Mouse (Mus musculus) cerebellum, postnatal 25 days (tissue): Measurements from ENCODE around the gene Rps28.
"Not testable (repeated sequence)": the region's sequence is repeated elsewhere in the genome, so short reads cannot be mapped to it uniquely, and the experiment has no call there.

Experiments
- DNase-seq, 2 experiments: peaks; one replicate each; pipeline ENCODE4 v3.0.0; 2021; ENCODE audit warnings: mixed read lengths in 2 of 2

The Rps28 gene

DNA sequence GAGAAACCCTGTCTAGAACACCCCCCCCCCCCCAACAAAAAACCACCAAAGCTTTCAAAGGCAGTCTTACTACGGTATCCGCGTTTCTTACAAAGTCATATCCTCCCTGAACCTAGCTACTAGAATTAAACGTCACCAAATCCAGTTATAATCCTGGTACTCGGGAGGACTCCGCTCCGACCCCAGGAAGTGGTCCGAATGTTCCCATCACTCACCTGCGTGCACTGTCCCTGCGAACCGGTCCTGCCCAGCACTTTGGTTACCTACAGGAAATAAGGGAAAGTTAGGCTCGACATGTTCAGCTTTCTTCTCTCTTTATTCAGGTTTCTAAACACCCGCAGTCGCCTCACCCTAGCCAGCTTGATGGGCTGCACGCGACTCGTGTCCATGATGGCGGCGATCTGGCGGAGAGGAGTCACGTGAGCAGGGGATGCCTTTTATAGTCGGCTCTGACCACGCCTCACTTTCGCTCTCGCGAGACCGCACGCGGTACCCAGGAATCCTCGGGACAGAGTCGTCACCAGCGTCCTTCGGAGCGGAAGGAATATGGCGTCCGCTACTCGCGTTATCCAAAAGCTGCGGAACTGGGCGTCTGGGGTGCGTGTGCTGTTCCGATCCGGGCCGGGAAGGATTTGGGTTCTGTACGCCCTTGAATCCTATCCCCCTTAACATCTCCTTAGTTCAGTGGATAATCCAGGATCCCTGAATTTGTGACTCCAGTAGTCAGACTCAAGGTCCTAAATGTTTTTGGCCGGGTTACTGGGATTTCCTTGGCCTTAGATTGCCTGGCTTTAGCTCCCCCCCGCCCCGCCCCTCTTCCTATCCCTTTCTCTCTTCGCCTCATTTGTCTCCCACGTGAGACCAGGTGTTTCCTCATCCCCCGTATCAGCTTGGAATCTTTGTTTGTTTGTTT, at the start of gene Rps28, which contains the start of gene Ndufa7:
Gene Rps28, minus strand, starts transcription at position 479 of the 913 bp plus-strand sequence.
Gene Ndufa7, plus strand, starts transcription at position 489 of the 913 bp plus-strand sequence.
- DNase-seq = peak; percentile 98 to 99

DNA sequence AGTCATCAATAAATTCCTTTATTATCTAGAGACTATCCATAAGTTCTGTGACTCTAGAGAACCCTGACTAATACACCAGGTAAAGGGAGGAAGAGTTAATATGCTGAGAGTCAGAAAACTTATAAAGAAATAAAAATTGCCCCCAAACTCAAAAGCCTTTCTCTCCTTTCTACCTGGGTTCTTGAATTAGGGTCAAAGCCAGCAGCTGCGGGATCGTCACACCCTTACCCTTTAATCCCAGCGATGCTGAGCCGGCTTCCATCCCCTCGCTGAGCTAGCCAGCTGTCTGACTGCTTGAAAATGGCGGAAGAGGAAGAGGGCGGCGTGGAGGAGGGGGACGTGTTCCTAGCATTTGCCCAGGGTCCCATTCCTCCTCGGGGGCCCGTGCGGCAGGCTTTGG, 49.2 kb upstream of the Rps28 start, which contains the start of gene Gm7029:
Gene Gm7029, plus strand, starts transcription at position 301 of the 400 bp plus-strand sequence.
- DNase-seq = not testable (repeated sequence)

DNA sequence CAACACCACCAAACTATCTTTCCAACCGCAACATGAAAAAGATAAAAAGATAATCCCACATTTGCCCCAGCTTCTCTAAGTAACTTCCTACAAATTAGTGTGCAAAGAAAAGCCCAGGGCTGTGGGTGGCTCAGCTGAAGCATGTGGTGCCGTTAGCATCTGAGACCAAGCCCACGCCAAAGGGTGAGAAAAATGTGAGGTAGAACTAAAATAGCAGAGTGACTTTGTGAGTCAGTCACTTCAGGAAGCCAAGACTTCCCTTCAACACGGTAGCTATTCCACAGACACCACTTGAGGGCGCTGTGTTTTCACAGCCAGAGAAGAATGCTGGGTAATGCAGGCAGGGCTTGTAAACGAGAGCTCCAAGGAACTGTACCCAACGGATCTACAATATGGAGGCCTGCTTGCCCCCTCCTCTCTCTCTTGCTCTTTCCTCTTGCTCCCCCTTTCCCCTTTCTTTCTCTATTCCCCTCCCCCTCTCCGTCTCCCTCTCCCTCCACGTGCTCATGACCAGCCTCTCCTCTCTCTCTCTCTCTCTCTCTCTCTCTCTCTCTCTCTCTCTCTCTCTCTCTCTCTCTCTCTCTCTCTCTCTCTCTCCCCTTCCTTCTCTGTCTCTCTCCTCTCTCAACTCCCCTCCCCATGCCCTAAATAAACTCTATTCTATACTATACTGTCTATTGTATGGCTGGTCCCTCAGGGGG, 41.1 kb upstream of the Rps28 start:
- peak; percentile 17 to 45 for DNase-seq

DNA sequence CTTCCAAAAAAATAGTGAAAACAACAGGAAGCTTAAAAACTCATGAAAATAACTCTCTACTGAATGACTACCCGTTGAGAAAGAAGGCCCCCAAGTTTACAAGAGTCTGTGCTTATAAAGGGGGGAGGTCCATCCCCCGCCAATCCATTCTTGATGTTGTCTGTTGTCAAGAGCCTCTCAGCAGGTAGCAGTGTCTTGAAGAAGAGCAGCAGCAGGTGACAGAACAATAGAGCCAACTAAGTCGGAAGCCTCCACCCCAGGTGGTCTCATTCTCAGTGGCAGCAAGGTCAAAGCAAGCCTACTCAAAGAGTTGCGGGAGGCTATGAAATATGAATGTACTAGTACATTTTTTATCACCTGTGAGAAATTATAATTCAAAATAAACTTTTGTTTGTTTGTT, 33.5 kb upstream of the Rps28 start:
- DNase-seq = no peak

DNA sequence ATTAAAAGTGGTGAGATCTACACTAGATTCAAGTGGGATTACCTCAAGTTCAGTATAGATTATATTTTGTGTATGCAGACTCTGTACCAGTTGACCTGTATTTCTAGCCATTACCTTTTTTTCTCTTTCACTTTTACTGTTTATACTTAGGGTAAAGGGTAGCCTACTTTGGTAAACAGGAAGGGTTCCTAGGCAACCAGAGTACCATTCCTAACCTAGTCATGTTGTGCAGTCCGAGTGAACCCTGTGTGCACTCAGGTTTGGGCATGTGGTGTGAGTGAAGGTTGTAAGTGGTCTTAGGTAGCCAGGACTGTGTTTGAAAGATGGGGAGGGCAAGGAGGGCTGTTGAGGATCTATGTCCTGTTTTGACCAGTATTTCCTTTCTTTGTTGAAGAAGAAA, 27.0 kb upstream of the Rps28 start:
- DNase-seq = no peak

DNA sequence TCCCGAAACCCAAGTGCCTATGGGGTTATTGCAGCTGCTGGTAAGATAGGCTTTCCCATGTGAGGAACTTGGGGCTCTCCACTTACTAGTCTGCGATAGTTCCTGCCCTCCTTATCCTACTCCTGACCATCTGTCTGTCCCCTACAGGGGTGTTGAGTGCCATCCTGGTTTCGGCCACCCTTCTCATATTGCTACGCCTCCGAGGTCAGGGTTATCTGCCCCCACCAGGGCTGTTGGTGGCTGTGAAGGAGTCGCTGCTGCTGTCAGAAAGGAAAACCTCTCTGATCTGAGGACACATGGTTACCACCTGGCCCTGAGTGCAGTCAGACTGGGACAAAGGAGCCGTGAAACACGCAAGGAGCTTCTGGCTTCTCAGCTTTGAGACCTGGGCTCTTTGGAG, 23.8 kb upstream of the Rps28 start:
- no peak for DNase-seq

DNA sequence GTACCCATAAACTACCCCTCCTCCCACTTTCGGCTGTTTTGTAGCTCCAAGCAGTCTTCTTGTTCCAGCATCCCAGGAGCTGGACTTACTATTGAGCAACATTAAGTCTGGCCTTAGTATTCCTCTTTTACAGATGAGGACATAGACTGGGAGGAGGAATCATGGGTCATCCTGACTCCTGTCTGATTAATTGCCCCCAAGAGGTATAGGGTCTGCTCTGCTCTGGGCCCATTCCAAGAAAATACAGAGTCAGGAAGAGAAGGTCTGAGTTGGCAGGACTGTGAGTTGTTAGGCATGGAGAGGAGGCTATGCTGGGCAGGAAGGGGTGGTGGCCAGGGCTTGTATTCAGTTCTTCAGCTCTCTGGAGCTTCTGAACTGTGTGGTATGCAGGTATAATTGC, 19.8 kb upstream of the Rps28 start:
- no peak for DNase-seq

DNA sequence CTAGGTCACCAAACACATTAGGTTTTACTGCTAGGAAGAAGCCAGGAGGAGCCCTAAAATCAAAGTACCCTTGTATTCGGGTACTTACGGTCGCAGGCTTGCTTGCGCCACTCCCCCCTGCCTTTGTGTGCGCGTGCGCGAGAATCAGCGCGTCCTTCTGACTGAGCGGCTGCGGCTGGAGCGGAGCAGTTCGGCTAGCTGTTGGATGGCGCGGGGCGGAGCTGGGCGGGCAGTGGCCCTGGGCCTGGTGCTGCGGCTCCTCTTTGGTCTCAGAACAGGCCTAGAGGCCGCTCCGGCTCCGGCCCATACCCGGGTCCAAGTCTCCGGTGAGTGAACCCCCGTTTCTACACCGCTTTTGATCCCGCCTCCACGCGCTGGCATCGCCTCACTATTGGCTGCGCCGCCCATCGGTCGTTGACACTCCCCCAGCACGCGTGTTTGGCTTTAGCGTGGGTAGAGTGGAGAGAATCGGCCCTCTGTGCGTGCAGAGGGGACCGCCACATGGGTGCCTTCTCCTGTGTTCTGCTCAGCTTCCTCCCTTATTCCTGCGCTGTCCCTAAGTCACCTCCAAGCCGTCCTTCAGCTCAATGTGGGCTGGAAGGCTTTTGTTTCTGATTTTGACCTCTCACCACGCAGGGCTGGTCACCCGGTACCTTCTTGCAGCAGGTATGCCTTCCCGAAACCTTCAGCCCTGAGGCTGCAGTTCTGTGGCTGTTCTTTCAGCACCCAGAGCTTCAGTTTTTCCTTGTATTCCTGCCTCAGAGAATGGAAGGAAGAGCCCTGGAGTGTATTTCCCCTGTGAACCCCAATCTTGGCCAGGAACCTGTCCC, 18.8 kb upstream of the Rps28 start, which contains the start of gene Cd320:
Gene Cd320, plus strand, starts transcription at position 126 of the 830 bp plus-strand sequence.
- peak; percentile 95 to 97 for DNase-seq

DNA sequence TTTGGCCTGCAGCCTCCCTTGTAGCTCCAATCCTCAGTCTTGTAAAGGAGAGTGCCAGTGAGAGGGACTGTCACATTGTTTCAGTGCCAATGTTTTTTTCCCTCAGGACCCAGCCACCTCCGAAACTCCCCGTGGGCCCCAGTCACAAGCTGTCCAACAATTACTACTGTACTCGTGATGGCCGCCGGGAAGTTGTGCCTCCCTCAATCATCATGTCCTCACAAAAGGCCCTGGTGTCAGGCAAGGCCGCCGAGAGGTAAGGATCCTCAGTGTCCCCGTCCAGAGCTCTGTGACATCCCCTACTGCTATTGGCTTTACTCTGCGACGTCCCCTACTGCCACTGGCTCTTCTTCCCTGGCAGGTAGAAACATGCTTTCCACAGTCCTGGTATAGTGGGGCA, 5.2 kb upstream of the Rps28 start:
- no peak for DNase-seq

DNA sequence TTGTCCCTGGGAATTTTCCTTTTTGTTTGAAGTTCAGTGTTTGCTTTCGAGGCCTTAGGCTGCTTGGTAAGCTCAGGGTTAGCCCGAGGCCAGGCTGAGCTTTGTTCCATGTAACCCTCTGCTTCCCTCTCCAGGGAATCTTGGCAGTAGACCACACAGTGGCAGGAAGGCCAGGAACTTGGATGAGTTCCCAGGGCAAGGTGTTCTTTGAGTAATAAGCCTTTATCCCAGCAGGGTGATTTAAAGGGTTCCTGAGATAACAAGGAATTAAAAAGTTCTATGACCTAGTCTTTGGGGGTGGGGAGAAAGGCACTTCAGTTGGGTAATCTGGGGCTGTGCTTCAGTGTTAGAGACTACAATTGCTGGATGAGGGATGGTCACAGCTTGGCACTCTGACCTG, 4.5 kb upstream of the Rps28 start:
- peak; percentile 65 to 76 for DNase-seq

DNA sequence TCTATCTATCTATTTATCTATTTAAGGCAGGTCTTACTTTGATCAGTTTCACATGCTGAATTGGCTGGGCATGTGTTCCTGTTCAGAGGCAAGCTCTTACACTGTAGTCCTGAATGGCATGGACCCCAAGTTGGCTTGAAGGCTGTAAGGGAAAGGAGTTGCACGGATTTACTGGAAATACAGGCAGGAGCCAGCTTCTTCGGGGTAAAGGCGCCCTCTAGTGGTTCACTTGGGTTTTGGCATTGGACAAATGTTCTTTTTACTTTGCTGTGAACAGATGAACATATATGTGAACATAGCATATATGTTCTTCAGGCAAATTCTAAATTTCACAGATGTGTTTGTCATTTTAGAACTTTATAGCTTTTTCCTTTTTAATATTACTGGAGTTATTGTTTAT, 2.5 kb upstream of the Rps28 start:
- peak; percentile 70 to 81 for DNase-seq

DNA sequence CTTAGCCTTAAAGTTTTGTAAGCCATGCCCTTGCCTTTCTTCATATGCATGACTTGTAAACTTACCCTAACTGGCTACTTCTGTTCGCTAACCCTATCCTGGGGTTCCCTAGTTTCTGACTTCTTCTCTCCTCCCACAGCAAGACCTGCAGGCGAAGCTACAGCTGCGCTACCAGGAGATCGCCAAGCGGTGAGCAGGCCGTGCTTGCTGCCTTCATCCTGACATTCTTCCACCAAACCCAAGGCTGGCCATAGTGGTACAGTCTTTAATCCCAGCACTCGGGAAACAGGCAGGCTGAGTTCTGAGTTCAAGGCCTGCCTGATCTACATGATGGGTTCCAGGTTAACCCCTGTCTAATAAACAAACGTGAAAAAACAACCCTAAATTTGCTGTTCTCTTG, 1.1 kb upstream of the Rps28 start:
- no peak for DNase-seq

DNA sequence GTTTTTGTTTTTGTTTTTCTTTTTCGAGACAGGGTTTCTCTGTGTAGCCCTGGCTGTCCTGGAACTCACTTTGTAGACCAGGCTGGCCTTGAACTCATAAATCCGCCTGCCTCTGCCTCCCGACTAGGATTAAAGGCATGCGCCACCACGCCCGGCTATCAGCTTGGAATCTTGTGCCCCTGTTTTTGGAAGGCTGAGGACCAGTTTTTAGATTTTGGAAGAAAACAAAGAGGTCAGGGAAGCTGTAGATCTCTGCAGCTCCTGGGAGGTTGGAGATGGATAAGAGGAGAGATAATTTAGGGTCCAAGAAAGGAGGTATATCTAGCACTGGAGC, 602 bp upstream of the Rps28 start:
- DNase-seq = not testable (repeated sequence)

DNA sequence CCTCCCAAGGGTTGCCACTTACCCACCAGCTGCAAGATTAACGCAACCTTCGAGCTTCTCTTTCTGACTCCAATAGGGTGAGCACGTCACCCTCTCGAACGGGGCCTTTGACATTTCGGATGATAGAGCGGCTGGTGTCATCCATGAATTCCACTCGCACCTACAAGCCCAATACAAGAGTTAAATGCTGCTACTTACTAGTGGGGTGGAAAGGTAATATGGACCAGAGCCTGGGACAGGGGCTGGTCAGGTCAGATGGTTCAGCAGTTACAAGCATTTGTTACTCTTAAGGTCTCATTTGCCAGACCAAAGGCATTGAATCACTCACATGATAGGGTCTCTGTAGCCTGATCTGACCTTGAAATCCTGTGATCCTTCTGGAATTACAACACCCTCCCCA, 1.2 kb downstream of the Rps28 start:
- DNase-seq = not testable (repeated sequence)

DNA sequence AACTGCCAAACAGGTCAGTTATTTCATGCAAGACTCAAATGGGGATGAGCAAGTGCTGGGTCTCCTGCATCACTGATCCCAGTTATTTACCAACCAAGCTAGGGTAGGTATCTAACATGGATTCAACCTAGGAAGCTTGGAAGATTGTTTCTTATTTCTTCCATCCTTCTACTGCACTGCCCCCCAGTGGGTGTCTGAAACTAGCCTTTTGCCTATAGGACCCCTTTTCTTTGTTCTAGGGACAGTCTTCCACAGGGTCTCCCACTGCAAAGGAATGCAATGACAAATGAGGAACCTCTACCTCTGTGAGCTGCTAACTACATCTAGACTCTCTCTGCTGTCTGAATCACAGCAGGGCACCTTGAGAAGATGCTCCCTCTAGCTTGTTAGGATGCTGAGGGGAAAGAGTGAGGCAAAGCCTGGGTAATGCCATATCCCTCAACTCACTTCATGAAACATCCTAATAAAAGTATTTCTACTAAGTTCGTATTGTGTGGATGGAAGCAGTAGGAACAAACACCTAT, 1.9 kb downstream of the Rps28 start:
- DNase-seq = no peak

DNA sequence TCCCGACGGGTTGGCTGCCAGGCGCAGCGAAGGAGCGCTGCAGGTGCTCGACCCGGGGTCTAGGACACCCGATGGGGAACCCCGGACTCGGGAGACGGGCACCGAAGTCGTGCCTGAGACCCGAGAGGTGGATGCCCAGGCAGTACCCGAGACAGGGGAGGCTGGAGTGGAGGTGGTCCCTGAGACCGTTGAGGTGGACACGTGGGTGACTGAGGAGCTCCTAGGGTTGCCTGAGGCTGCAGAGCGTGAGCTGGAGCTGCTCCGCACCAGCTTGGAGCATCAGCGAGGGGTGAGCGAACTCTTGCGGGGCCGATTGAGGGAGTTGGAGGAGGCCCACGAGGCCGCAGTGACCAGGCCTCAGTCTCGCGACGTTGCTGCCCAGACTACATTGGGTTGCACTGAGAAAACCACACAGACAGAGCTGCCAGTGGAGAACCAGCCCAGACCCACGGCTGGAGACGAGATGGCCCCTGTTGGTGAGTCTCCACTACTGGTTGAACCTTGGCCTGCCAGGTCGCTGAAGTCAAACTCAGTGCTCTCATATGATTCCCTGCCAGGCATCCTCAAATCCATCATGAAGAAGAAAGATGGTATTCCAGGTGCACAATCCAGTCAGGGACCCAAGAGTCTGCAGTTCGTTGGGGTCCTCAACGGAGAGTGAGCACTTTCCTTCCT, 6.3 kb downstream of the Rps28 start:
- DNase-seq = no peak

DNA sequence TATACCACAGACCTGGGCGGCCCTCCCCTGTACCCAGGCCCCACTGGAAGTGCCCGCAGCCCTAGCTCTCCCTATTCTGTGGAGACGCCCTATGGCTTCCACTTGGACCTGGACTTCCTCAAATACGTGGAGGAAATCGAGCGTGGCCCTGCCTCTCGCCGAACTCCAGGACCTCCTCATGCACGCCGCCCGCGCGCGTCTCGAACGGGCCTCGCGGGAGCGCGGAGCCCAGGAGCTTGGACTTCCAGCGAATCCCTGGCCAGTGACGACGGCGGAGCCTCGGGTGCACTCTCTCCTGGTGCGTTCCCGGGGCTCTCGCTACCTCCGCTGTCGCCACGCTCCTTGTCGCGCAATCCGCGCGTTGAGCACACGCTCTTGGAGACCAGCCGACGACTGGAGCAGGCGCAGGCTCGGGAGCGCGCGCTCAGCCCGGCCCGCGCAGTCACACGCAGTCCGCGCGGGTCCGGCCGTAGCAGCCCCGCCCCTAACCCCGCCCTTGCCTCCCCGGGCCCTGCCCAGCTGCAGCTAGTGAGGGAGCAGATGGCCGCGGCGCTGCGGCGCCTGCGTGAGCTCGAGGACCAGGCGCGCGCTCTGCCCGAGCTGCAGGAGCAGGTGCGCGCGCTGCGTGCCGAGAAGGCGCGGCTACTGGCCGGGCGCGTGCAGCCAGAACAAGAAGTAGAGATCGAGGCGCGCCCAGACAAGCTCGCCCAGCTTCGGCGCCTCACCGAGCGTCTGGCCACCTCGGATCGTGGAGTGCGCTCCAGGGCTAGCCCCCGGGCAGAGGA, 7.0 kb downstream of the Rps28 start:
- peak; percentile 95 to 97 for DNase-seq

DNA sequence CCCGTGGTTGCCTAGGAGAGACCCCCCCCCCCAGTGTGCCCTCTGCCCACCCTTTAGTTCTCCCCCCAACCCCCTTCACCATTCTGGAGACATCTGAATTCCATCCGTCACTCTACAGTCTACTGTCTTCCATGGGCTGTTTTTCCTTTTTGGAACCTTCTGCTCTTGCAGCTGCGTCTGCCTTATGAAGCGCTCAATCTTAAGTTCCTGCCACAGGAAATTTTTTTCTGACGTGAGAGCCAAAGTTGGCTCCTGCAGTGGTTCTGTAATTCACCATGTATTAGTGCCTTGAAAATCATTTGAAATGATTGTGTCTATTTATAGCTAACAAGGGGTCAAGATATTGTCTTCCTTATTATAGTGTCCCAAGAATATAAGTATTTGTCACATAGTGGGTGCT, 7.8 kb downstream of the Rps28 start:
- DNase-seq = no peak

DNA sequence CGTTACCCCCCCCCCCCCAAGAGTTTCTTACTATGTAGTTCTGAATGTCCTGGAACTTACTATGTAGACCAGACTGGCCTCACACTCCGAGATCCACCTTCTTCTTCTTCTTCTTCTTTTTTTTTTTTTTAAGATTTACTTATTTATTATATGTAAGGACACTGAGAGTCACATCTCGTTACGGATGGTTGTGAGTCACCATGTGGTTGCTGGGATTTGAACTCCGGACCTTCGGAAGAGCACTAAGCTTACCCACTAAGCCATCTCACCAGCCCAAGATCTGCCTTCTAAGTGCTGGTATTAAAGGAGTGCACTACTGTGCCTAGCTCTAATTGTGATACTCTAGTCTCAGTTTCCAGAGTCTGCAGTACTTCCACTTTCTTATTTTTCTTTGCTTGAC, 9.0 kb downstream of the Rps28 start:
- no peak for DNase-seq

DNA sequence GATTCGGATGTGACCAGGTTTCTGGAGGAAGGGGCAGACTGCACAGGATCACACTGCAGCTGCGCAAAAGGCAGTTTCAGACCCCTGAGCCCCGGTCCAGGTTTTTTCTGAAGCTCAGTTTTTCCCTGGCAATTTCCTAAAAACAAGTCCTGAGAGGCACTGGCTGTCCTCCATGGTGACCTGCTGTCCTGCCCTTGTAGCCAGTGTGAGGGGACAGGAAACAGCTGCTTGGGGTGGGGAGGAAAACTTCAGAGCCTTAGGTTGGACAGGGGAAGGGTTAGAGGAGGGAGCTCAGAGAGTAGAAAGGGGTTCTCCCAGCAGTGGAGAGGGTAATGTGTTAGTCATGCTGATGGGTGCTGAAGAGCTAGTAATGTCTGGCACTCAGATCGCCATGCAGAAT, 11.4 kb downstream of the Rps28 start:
- DNase-seq = no peak

DNA sequence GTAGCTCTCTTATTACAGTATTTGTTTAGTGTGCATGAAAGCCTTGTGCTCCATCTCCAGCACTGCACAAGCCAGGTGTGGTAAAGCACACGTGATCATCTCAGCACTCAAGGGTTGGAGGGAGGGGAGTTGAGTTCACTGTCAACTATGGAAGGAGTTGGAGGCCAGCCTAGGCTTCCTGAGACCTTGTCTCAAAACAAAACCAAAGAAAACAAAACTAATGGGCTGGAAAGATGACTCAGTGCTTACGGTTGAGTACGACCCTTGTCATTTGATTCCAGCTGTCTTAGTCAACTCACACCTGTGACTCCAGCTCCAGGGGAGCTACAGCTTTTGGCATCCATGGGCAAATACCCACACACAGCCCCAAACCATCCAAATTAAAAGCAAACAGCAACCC, 11.9 kb downstream of the Rps28 start:
- no peak for DNase-seq
